Mouse (Mus musculus): ENCODE results near the gene Tmem256. TPM values are rescaled to one million over a fixed set of nuclear protein-coding genes. Genes with fewer than 3 reads are reported as not detected.
"Not testable (repeated sequence)": the region's sequence is repeated elsewhere in the genome, so short reads cannot be mapped to it uniquely, and the experiment has no call there.

The Tmem256 gene
- total and polyA plus RNA-seq, 2 experiments from 2014 or later = 78.5 to 411 TPM

- Histone ChIP-seq H3K9ac (replicated peaks; ENCODE audit: low read depth, low read length) (no peak within 1 kb of the TSS), H3K4me3 (ENCODE audit: low read depth, low read length) (no peak within 1 kb of the TSS), H3K27ac (ENCODE audit: low read depth) (no peak within 1 kb of the TSS), H3K9me3 (replicated peaks; ENCODE audit: control insufficient read depth, low read length) (no peaks in the 10 kb centered on the region), H3K4me2 (ENCODE audit: low read depth, low read length) (no peak within 1 kb of the TSS), H3K4me1 (ENCODE audit: control insufficient read depth, insufficient read depth) (no peaks in the 10 kb centered on the region), H3K27me3 (ENCODE audit: control insufficient read depth, insufficient read depth, low read length) (peaks cover 16% of the 10 kb centered on the region), H3K36me3 (replicated peaks; ENCODE audit: control insufficient read depth, insufficient read depth, low read length) (no peaks in the 10 kb centered on the region)
- 30% methylated on average over 30 of the region's 30 CpGs for whole genome bisulfite sequencing
- DNase-seq (ENCODE audit: low spot score) (no peak), ATAC-seq (ENCODE audit: insufficient read depth, low read depth) (no peak)
- no peak for TF ChIP-seq CTCF (IDR thresholded peaks at IDR 0.05; ENCODE audit: low read depth)
Measured at GRCm38 (mm10) chr11:69858113-69858998, 20.0 kb downstream of the Tmem256 start, which contains the start of gene Tnk1. Gene Tnk1, minus strand, starts transcription at chr11:69858730.

GRCm38 (mm10) chr11:69863729-69864128, 25.4 kb downstream of the Tmem256 start:
- DNase-seq (ENCODE audit: low spot score); H3K9me3 ChIP-seq (replicated peaks; ENCODE audit: control insufficient read depth, low read length); H3K4me3 ChIP-seq (ENCODE audit: low read depth, low read length); H3K4me1 ChIP-seq (ENCODE audit: control insufficient read depth, insufficient read depth); ATAC-seq (ENCODE audit: insufficient read depth, low read depth); H3K9ac ChIP-seq (replicated peaks; ENCODE audit: low read depth, low read length); H3K27ac ChIP-seq (ENCODE audit: low read depth); H3K27me3 ChIP-seq (ENCODE audit: control insufficient read depth, insufficient read depth, low read length); H3K36me3 ChIP-seq (replicated peaks; ENCODE audit: control insufficient read depth, insufficient read depth, low read length); H3K4me2 ChIP-seq (ENCODE audit: low read depth, low read length): not testable (repeated sequence)
- 47% methylated on average over 3 of the region's 3 CpGs for WGBS

GRCm38 (mm10) chr11:69864138-69864860, 26.0 kb downstream of the Tmem256 start:
- Histone ChIP-seq H3K36me3 (replicated peaks; ENCODE audit: control insufficient read depth, insufficient read depth, low read length) (no peaks in the 10 kb centered on the region), H3K4me2 (ENCODE audit: low read depth, low read length) (no peak overlapping the region), H3K9me3 (replicated peaks; ENCODE audit: control insufficient read depth, low read length) (no peaks in the 10 kb centered on the region), H3K27me3 (ENCODE audit: control insufficient read depth, insufficient read depth, low read length) (peaks cover 1% of the 10 kb centered on the region; the same call in 1 of the 2 replicates), H3K4me3 (ENCODE audit: low read depth, low read length) (no peak overlapping the region), H3K4me1 (ENCODE audit: control insufficient read depth, insufficient read depth) (no peaks in the 10 kb centered on the region), H3K27ac (ENCODE audit: low read depth) (no peak overlapping the region), H3K9ac (replicated peaks; ENCODE audit: low read depth, low read length) (no peak overlapping the region)
- DNase-seq (ENCODE audit: low spot score) = no peak
- TF ChIP-seq EP300 (IDR thresholded peaks at IDR 0.05; ENCODE audit: low read depth) (no peak), CTCF (IDR thresholded peaks at IDR 0.05; ENCODE audit: low read depth) (no peak)
- WGBS = 38% methylated on average over 8 of the region's 8 CpGs
- ATAC-seq (ENCODE audit: insufficient read depth, low read depth) = no peak

- H3K4me2 ChIP-seq (ENCODE audit: low read depth, low read length) = no peak overlapping the region
- H3K36me3 ChIP-seq (replicated peaks; ENCODE audit: control insufficient read depth, insufficient read depth, low read length) = no peaks in the 10 kb centered on the region
- no peaks in the 10 kb centered on the region for H3K9me3 ChIP-seq (replicated peaks; ENCODE audit: control insufficient read depth, low read length)
- TF ChIP-seq EP300 (IDR thresholded peaks at IDR 0.05; ENCODE audit: low read depth) (no peak), CTCF (IDR thresholded peaks at IDR 0.05; ENCODE audit: low read depth) (no peak)
- H3K4me1 ChIP-seq (ENCODE audit: control insufficient read depth, insufficient read depth) = no peaks in the 10 kb centered on the region
- ATAC-seq (ENCODE audit: insufficient read depth, low read depth) (no peak), DNase-seq (ENCODE audit: low spot score) (no peak)
- WGBS = 76% methylated on average over 9 of the region's 9 CpGs
- H3K27ac ChIP-seq (ENCODE audit: low read depth) = no peak overlapping the region
- no peaks in the 10 kb centered on the region for H3K27me3 ChIP-seq (ENCODE audit: control insufficient read depth, insufficient read depth, low read length)
- H3K4me3 ChIP-seq (ENCODE audit: low read depth, low read length) = no peak overlapping the region
- no peak overlapping the region for H3K9ac ChIP-seq (replicated peaks; ENCODE audit: low read depth, low read length)
Measured at GRCm38 (mm10) chr11:69865561-69865960, 27.2 kb downstream of the Tmem256 start.

- Histone ChIP-seq H3K36me3 (replicated peaks; ENCODE audit: control insufficient read depth, insufficient read depth, low read length) (no peaks in the 10 kb centered on the region), H3K4me3 (ENCODE audit: low read depth, low read length) (no peak overlapping the region), H3K27ac (ENCODE audit: low read depth) (no peak overlapping the region), H3K9me3 (replicated peaks; ENCODE audit: control insufficient read depth, low read length) (no peaks in the 10 kb centered on the region), H3K4me1 (ENCODE audit: control insufficient read depth, insufficient read depth) (no peaks in the 10 kb centered on the region), H3K4me2 (ENCODE audit: low read depth, low read length) (no peak overlapping the region), H3K27me3 (ENCODE audit: control insufficient read depth, insufficient read depth, low read length) (no peaks in the 10 kb centered on the region), H3K9ac (replicated peaks; ENCODE audit: low read depth, low read length) (no peak overlapping the region)
- no peak for TF ChIP-seq CTCF (IDR thresholded peaks at IDR 0.05; ENCODE audit: low read depth)
- no peak for TF ChIP-seq EP300 (IDR thresholded peaks at IDR 0.05; ENCODE audit: low read depth)
- ATAC-seq (ENCODE audit: insufficient read depth, low read depth) (no peak), DNase-seq (ENCODE audit: low spot score) (no peak)
- 31% methylated on average over 9 of the region's 9 CpGs for WGBS
Measured at GRCm38 (mm10) chr11:69867335-69867734, 29.0 kb downstream of the Tmem256 start.

All from heart, postnatal 0 days (tissue).